Mouse (Mus musculus): Measurements from ENCODE around the gene Grik5. TPM values are rescaled to one million over a fixed set of nuclear protein-coding genes. Genes with fewer than 3 reads are reported as not detected.

The Grik5 gene
- polyA plus RNA-seq, 1 experiment: 191 TPM

DNA sequence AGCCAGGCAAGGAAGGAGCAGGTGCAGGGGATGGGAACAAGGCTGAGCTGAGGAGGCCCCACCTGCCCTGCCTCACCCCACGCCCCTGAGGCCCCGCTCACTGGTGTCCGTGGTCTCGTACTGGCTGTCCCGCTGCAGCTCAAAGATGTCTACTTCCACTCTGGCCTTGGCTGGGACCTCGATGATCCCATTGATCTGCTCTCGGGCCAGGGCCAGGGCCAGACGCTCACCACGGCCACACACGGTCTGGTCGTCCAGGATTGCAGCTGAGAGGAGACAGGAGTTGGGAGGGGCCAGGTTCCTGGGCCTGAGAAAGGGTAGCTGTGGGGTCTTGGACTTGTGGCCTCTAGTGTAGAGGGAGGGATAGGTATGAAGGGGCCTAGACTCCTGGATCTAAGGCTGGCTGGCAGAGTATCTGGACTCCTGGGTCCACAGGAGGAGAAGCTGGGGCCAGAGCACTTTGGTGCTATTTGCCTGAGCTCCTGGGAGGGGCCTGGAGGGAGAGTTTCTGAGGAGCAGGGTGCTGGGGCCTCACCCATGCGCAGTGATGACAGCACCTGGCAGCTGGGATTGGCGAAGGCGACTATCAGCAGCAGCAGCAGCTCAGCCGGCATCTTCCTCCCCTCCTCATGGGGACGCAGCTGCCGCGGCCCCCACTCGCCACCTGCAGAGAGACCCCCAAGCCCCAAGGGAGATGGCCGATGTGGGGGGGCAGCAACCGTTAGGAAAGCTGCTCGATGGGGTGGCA is 4.1 kb downstream of the Grik5 start:
- Histone ChIP-seq H3K27ac (ENCODE audit: insufficient read depth, low read length) (no peak overlapping the region), H3K4me3 (ENCODE audit: insufficient read depth, low read length) (peak overlapping the region; percentile 3; the same call in 1 of the 2 replicates), H3K4me1 (ENCODE audit: control insufficient read depth, insufficient read depth, low read length) (peaks cover 5% of the 10 kb centered on the region)
- no peak for TF ChIP-seq POLR2A (IDR thresholded peaks at IDR 0.05; ENCODE audit: extremely low read depth, insufficient read depth, low read length)
- TF ChIP-seq CTCF (IDR thresholded peaks at IDR 0.05; ENCODE audit: extremely low read depth, insufficient read depth, low read length): no peak

- Histone ChIP-seq H3K4me3 (ENCODE audit: insufficient read depth, low read length) (no peak overlapping the region), H3K4me1 (ENCODE audit: control insufficient read depth, insufficient read depth, low read length) (peaks cover 5% of the 10 kb centered on the region), H3K27ac (ENCODE audit: insufficient read depth, low read length) (no peak overlapping the region)
- TF ChIP-seq CTCF (IDR thresholded peaks at IDR 0.05; ENCODE audit: extremely low read depth, insufficient read depth, low read length) (no peak), POLR2A (IDR thresholded peaks at IDR 0.05; ENCODE audit: extremely low read depth, insufficient read depth, low read length) (no peak)
Measured at GRCm38 (mm10) chr7:25067338-25067737, 4.8 kb downstream of the Grik5 start.

DNA sequence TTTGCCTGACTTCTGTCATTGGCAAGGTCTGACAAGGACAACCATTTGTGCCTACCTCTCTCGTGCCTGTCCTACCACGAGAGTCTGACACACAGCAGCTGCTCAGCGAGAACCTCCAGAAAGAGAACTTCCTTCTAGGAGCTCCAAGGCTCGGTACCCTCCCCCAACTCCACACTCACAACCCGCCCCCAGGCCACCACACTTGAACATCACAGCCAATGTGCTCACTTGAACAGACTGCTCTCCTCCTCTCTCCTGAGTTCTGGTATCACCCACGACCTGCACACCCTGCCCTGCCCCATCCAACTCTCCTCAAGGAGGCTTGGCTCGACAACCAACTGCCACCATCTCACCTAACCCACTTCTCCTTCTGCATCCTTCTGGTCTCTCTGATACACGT is 8.2 kb downstream of the Grik5 start:
- Histone ChIP-seq H3K4me3 (ENCODE audit: insufficient read depth, low read length) (no peak overlapping the region), H3K4me1 (ENCODE audit: control insufficient read depth, insufficient read depth, low read length) (peaks cover 3% of the 10 kb centered on the region), H3K27ac (ENCODE audit: insufficient read depth, low read length) (no peak overlapping the region)
- TF ChIP-seq CTCF (IDR thresholded peaks at IDR 0.05; ENCODE audit: extremely low read depth, insufficient read depth, low read length) (no peak), POLR2A (IDR thresholded peaks at IDR 0.05; ENCODE audit: extremely low read depth, insufficient read depth, low read length) (no peak)

DNA sequence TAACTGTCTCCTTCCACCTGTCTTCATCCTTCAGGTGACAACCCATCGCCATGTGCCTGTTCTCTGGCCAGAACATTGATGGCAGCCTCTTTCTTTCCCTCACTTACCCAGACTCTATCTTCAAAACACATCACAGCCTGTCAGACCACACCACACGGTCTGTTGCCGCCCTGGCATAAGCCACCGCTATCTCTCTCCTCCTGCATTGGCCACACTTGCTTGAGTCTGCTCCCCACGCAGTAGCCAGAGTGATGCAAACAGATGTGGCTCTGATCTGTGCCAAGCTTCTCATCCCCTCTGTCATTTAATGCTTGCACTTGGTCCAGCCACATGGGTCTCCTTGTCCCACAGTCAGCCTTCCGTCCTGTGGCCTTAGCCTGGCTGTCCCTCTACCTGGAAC is 8.8 kb downstream of the Grik5 start:
- TF ChIP-seq CTCF (IDR thresholded peaks at IDR 0.05; ENCODE audit: extremely low read depth, insufficient read depth, low read length) (no peak), POLR2A (IDR thresholded peaks at IDR 0.05; ENCODE audit: extremely low read depth, insufficient read depth, low read length) (no peak)
- Histone ChIP-seq H3K4me1 (ENCODE audit: control insufficient read depth, insufficient read depth, low read length) (peaks cover 3% of the 10 kb centered on the region), H3K27ac (ENCODE audit: insufficient read depth, low read length) (no peak overlapping the region), H3K4me3 (ENCODE audit: insufficient read depth, low read length) (no peak overlapping the region)

DNA sequence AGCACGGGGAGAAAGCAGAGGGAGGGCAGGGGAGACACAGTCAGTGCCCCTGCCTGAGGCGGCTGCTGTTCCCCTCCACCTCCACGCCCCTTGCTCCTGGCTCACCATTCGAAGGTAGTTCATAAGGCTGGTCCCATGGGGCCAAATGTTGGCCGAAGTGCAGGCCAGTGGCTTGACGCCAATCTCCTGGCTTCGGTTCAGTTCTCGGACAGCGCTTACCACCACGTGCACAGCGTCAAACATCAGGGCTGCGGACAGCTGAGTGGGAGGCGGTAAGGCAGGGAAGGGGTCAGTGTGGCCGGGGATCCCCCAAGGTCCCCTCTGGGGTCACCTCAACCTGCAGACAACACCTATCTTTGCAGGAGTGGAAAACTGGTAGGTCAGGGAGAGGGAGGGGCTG is 13.3 kb downstream of the Grik5 start:
- no peak for TF ChIP-seq POLR2A (IDR thresholded peaks at IDR 0.05; ENCODE audit: extremely low read depth, insufficient read depth, low read length)
- no peak for TF ChIP-seq CTCF (IDR thresholded peaks at IDR 0.05; ENCODE audit: extremely low read depth, insufficient read depth, low read length)
- Histone ChIP-seq H3K4me1 (ENCODE audit: control insufficient read depth, insufficient read depth, low read length) (peaks cover 2% of the 10 kb centered on the region), H3K4me3 (ENCODE audit: insufficient read depth, low read length) (no peak overlapping the region), H3K27ac (ENCODE audit: insufficient read depth, low read length) (no peak overlapping the region)

DNA sequence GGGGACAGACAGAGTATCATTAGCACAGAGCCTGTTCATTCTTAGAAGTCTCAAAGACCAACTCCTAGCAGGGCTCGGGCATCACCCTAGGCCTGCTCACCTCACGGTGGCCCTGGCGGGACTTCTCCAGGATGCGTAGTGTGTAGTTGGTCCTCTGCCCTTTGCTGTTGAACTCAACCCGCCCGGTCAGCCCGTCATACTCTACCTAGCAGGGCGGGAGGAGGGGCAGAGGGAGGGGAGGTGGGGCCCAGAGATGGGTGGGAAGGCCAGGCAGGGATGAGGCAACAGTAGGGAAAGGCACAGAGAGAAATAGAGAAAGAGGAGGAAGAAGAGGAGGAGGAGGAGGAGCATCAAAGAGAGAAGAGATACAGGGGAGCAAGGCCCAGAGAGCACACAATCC is 13.8 kb downstream of the Grik5 start:
- no peak overlapping the region for H3K27ac ChIP-seq (ENCODE audit: insufficient read depth, low read length)
- H3K4me1 ChIP-seq (ENCODE audit: control insufficient read depth, insufficient read depth, low read length): no peaks in the 10 kb centered on the region; the same call in none of the 2 replicates
- no peak for TF ChIP-seq POLR2A (IDR thresholded peaks at IDR 0.05; ENCODE audit: extremely low read depth, insufficient read depth, low read length)
- TF ChIP-seq CTCF (IDR thresholded peaks at IDR 0.05; ENCODE audit: extremely low read depth, insufficient read depth, low read length): no peak
- no peak overlapping the region for H3K4me3 ChIP-seq (ENCODE audit: insufficient read depth, low read length)

DNA sequence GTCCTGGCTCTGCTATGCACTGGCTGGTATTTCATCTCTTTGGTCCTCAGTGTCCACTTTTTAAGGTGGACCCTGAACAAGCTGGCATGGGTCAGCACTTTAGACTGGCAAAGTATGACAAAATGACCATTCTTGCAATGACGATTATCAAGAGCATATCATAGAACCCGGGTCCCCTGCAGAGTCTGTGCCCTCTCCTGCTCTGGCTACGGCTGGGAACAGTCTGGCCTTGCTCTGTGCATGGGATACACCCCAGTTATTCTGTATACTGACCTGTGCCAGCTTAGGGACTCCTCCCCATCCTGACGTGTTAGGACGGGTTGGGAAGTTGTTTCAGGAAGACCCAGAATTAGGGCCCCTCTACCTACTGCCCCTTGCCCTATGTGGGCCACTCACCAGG is 14.3 kb downstream of the Grik5 start:
- H3K27ac ChIP-seq (ENCODE audit: insufficient read depth, low read length): no peak overlapping the region
- H3K4me1 ChIP-seq (ENCODE audit: control insufficient read depth, insufficient read depth, low read length): no peaks in the 10 kb centered on the region; the same call in 1 of the 2 replicates
- H3K4me3 ChIP-seq (ENCODE audit: insufficient read depth, low read length): no peak overlapping the region
- TF ChIP-seq CTCF (IDR thresholded peaks at IDR 0.05; ENCODE audit: extremely low read depth, insufficient read depth, low read length): no peak
- TF ChIP-seq POLR2A (IDR thresholded peaks at IDR 0.05; ENCODE audit: extremely low read depth, insufficient read depth, low read length): no peak

GRCm38 (mm10) chr7:25056951-25057350 is 15.2 kb downstream of the Grik5 start:
- H3K4me3 ChIP-seq (ENCODE audit: insufficient read depth, low read length): no peak overlapping the region
- H3K27ac ChIP-seq (ENCODE audit: insufficient read depth, low read length): no peak overlapping the region
- H3K4me1 ChIP-seq (ENCODE audit: control insufficient read depth, insufficient read depth, low read length): no peaks in the 10 kb centered on the region; the same call in 1 of the 2 replicates
- no peak for TF ChIP-seq CTCF (IDR thresholded peaks at IDR 0.05; ENCODE audit: extremely low read depth, insufficient read depth, low read length)
- TF ChIP-seq POLR2A (IDR thresholded peaks at IDR 0.05; ENCODE audit: extremely low read depth, insufficient read depth, low read length): no peak

GRCm38 (mm10) chr7:25052587-25052986 is 19.6 kb downstream of the Grik5 start:
- Histone ChIP-seq H3K4me3 (ENCODE audit: insufficient read depth, low read length) (no peak overlapping the region), H3K27ac (ENCODE audit: insufficient read depth, low read length) (no peak overlapping the region)
- no peak for TF ChIP-seq CTCF (IDR thresholded peaks at IDR 0.05; ENCODE audit: extremely low read depth, insufficient read depth, low read length)
- no peak for TF ChIP-seq POLR2A (IDR thresholded peaks at IDR 0.05; ENCODE audit: extremely low read depth, insufficient read depth, low read length)

GRCm38 (mm10) chr7:25049295-25049930 is 22.7 kb downstream of the Grik5 start:
- H3K4me1 ChIP-seq (ENCODE audit: control insufficient read depth, insufficient read depth, low read length): peaks cover 9% of the 10 kb centered on the region
- H3K27ac ChIP-seq (ENCODE audit: insufficient read depth, low read length): peak overlapping the region; percentile 24
- H3K4me3 ChIP-seq (ENCODE audit: insufficient read depth, low read length): no peak overlapping the region
- TF ChIP-seq CTCF (IDR thresholded peaks at IDR 0.05; ENCODE audit: extremely low read depth, insufficient read depth, low read length) (no peak), POLR2A (IDR thresholded peaks at IDR 0.05; ENCODE audit: extremely low read depth, insufficient read depth, low read length) (no peak)

More at GRCm38 (mm10) chr7:25052587-25052986, 19.6 kb downstream of the Grik5 start:
- peaks cover 7% of the 10 kb centered on the region for H3K4me1 ChIP-seq (ENCODE audit: control insufficient read depth, insufficient read depth, low read length)

All from cortical plate, adult 2 months (tissue).